Mouse (Mus musculus) adrenal gland, postnatal 4 days (tissue): ENCODE results near the gene Elovl7. TPM values are rescaled to one million over a fixed set of nuclear protein-coding genes. Genes with fewer than 3 reads are reported as not detected.

ENCODE experiments used
- DNase-seq, 2 experiments: peaks; one replicate each; pipeline ENCODE4 v3.0.0; 2021 to 2022; ENCODE audit warnings: low spot score in 2 of 2, mixed read lengths in 2 of 2
- total RNA-seq, 2 experiments: library from RNA; stranded (reverse); gene quantifications; 2 replicates each; pipeline ENCODE4 v1.2.3; 2021

Gene Elovl7
- total RNA-seq, 2 experiments from 2014 or later, result 1.0 to 3.8 TPM

DNA sequence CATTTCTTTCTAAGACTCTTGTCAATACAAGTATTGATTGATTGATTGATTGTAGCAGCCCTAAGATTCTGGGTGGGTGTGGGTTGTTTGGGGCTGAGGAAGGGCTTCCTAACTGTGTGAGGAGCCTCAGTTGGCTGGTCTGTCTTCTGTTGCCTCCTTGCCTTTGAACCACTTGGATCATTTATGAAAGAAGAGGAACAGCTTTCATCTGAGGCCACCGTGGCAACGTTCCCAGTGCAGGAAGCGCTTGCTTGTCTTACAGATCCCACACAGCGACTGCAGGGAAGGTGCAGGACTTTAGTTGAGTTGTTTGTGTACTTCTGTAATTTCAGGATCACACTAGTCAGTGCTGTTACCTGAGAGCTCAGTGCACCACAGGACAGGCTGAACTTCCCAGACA lies 25.8 kb downstream of the Elovl7 start:
- no peak for DNase-seq

DNA sequence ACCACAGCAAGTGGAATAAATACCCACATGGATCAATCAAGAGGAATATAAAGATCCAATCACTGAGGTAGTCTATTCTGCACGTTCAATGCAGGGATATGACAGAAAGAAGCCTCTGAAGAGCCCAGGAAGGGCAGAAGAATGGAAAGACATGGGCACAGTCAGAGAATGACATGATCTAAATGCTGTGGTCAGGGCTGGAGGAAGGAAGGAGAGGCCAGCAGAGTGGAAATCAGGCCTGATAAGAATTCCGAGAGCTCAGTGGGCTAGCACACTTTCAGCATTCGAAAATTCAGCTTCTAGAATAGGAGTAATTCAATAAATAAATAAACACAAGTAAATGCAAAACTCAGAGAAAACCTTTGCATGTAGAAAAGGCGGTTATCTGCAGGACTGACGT lies 27.5 kb downstream of the Elovl7 start:
- no peak for DNase-seq

DNA sequence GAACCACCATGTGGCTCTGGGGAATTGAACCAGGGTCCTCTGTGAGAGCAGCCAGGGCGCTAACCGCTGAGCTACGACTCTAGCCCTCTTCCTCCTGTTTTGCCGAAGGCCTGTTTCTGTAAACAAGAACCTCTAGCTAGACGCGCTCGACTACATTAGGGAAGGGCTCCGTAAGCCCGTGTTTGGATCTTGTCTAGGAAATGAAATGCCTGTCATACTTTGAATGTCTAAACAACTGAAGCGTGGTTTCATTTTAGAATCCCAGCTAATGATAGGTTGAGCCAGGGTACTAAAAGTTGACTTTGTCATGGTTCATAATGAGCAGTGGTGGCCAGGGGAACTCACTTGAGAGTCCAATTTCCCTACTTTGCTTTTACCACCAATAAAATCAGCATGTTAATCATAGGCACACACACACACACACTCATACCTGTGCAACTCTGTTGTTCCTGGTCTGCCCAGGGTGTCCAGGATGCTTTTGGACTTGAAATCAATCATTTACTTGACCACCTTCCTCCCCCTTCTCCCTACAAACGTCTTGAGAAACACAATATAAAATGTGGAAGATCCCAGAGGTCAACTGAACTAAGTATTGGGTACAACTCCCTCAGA lies 31.0 kb downstream of the Elovl7 start:
- no peak for DNase-seq

DNA sequence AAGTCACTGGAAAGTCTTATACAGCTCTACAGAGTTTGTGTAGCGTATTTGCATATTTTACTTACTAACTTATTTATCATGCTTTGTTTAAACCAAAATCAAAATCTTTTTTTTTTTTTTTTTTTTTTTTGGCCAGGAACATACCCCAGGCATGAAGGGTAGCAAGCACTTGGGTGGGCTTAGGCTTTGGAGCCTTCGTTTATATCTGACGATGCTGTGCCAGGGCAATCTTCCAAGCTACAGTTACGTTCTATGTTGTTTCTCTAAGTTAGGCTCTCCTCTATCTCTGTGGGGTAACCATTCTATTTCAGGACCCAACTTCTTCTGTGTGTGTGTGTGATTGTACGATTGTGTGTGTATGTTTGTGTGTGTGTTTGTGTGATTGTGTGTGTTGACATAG lies 36.9 kb downstream of the Elovl7 start:
- DNase-seq, result no peak

DNA sequence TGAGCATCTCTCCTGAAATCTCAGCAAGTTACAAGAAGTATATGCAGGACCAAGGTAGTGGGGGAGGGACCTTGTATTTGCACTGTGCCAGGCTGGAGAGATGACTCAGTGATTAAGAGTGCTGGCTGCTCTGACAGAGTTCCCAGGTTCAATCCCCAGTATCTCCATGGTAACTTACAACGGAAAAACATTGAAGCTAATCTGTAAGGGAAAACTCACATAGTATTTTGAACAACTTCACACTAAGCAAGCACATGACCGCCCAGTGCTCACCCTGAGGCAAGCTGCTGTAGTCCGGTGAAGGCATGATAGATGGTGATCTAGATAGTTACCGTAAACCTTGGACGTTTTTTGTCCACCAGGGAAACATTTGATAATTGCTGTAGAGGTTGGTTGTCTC lies 39.8 kb downstream of the Elovl7 start:
- no peak for DNase-seq

DNA sequence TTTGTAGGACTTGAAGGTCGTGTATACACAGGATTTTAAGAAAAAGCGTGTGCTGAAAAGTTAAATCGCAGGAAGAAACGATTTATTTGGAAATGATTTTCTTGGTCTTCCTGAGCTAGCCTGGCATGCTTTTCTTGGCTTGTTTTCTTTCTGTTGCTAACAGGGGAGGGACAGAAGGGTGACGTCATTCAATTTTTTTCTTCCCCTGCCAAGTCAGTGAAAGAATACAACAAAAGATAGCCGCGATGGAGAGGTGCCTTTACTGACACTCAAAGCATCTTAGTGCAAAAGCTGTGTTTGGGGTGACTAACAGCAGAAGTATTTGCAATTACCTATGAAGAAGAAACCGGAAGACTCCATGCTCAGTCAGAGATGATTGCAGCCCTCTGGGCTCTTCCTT lies 48.8 kb downstream of the Elovl7 start:
- no peak for DNase-seq

DNA sequence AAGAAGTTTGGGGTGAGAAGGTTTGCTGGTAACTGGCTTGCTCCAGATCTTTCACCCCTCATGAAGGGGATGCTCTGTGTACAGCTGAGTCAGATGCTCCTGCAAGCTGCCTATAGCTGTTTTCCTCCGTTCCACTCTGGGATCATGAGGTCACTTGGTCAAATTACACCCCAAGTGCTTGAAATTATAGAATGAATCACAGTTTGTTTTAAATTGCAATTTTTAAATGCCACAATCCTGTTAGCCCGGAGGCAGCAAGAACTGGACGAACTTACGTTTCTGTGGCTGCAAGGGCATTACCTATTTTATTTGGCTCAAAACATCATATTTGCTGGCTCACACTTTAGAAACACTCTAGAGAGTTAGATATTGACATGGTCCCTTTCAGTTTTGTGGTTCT lies 51.2 kb downstream of the Elovl7 start:
- DNase-seq, result no peak

DNA sequence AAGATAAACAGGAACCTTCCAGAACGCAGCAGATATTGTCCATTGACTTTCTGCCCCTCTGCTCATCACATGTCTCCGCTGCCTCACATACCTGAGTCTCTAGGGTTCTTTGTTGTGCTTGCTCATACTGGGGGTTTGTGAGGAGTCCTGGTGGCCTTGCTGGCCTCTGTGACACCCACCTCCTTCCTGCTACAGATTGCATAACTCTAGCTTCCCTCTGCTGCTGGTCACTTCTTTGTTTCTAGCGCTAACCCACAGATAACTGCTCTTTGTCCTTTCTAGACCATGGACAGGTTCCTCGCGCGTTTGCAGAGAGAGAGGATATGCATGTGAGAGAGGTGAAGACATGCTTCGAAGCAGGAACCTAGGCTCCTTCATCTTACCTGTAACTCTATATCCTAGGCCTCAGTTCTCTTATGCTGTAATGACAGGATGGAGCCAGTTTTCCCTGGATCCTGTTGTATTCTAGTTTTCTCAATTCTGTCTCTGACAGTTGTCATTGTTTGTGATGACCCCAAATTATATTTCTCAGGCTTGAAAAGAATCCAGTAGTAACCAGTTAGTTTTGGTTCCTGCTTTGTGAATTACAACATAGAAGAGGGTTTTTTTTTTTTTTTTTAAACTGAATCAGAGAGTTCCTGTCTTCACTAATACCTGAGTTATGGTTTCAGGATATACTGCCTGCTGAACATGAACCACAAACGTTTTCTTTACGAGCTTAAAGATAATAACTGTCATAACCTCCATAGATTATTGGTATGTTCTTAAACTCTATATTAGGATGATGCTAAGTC lies 53.8 kb downstream of the Elovl7 start:
- no peak for DNase-seq

DNA sequence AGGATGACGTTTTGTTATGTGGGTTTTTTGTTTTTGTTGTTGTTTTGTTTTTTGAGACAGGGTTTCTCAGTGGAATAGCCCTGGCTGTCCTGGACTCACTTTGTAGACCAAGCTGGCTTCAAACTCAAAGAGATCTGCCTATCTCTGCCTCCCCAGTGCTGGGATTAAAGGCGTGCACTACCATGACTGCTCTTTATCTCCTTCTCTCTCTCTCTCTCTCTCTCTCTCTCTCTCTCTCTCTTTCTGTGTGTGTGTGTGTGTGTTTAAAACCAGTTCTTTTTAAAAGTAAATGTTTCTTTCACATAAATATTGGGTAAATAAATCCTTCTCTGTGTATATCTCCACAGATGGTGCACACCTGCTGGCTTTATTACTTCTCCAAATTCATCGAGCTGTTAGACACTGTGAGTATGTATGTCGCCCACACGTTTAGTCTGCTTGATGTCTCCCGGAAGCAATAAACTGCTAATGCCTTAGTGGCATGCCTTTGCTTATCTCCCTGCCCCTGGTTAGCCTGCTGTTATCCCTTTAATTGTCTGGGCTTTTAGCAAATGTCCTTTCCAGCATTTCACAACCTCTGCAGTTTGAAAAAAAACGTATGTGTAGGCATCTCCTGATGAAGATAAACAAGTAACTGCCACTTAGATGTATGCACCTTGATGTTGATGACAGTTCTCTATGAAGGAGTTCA lies 57.4 kb downstream of the Elovl7 start:
- no peak for DNase-seq

DNA sequence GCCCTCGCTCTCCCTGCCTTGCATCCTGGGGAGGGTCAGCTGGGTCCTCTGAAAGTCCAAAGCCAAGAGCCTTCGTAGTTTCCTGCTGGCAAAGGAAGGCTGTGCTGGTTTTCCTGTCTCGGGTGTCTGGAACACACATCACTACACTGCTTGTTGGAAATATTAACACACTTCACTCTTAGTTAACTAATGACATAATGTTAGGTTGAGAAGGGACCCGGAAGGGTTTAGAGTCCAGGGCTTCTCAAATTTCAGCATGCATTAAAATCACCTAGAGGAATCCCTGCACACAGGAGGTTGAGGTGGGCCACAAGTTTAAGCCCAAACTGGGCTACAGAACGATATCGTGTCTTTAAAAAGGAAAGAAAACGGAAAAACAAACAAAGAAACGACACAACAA lies 58.1 kb downstream of the Elovl7 start:
- DNase-seq, result no peak

DNA sequence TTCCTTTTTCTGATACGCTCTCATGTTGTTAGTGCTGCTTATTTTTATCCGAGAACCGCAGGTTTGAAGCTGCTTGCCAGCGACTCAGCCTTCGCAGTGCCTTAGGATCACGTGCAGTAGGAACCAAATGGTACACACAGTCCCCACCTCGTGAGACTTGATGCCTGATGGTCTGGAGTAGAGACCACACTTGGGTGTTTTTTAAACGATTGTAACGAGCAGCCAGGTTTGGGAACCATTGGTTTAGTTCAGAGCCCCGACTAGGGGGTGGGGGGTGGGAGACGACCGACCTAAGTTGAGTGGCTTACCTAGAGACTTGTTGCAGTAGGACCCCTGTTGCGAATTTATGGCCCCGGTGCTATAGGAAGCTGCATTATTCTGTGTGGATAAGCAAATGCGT lies 58.8 kb downstream of the Elovl7 start:
- DNase-seq, result no peak

DNA sequence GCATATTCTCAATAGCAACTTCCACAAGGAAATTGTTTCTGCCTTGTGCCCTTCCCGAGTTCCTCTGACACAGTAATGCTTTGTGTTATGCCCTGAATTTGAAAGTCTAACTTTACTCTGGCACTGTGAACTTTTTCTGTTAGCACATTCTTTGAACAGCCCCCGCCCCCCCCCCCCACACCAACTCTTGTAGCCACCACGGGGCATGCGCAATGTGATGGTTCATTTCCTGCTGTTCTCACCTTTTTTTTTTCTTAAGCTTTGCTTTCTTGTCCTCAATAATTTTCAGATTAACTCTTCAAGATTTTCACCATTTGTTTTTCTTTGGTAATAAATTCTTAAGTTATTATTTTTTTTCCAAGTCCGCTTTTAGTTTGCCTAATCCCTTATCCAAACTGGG lies 59.3 kb downstream of the Elovl7 start:
- no peak for DNase-seq

DNA sequence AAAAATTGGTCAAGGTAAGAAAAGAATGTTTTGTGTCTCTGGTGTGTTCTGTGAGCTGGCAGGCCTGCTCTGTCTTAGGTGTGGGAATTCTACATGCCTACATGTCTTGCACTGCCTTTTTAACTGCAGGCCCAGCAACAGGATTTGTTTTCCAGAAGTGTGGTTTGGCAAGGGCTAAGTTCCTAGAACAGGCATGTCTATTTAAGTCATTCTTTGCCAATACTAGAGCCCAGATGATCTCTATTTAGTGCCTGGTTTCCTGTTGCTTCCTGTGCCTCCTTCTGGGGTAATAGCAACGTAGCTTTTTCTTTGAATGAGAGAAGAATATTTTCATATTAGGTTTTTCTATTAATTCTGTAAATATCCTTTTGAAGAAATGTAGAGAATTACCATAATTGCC lies 62.4 kb downstream of the Elovl7 start:
- no peak for DNase-seq

DNA sequence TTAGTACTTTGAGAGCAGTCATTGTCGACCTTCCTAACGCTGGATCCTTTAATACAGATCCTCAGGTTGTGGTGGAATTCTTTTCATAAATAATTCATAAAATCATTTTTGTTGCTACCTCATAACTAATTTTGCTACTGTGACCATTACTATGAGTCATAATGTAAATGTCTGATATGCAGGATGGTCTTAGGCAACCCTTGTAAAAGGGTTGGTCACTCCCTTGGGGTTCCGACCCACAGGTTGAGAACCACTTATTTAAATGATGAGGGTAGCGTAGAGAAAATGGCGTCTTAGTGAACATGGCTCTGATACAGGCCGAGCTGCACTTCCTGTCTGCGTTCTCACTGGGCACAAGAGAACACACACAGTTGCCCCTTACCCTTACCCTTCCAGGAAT lies 63.1 kb downstream of the Elovl7 start:
- no peak for DNase-seq

DNA sequence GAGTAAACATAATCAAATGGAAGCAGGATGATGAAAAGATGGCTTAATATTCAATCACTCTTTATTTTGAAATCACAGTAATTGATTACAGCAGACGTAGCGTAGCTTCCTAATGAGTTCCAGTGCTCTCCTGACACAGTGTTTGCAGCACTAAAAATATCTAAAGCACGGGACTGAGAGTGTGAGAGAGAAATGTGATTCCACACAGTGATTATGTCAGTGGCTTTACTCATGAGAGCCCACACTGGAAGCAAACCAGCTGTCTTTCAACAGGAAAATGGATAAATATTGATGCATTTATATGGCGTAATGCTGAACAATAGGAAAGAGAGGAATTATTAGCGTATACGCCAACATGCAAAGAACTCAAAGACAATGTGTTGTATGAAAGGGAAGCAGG lies 64.4 kb downstream of the Elovl7 start:
- DNase-seq, result no peak

DNA sequence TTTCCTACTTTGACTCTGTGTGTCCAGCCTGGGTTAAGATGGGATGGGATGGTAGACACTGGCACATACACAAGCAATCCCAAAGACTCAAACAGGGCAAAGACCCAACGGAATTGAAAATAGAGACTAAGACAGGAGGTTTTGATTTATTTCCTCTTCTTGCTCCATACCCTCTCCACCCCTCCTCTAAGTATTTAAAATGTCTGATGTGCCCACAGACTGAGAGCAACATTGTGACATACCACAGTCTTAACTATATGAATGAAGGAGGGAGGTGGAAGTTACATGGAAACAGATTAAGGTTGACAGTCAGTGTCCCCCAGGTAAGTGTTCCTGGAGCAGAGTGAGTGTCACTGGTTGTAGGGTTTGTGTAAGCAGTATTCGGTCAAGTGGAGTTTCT lies 70.1 kb downstream of the Elovl7 start:
- DNase-seq, result no peak

DNA sequence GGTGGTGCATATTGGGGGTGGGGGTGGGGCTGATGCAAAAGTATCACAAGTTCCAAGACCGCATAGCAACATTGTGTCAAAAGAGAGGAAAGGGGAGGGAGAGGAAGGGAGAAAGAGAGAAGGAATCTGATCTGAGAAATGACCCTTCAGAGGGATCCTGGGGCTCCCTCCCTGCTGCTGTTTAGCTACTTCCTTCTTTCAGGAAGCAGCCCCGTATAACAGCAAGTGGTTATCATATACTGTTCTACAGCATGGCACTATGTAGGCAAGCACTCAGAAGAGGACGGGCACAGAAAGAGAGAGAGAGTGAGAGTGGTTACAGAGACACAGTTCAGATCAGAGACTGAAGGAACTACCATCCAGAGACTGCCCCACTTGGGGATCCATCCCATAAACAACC lies 73.7 kb downstream of the Elovl7 start:
- DNase-seq, result no peak

DNA sequence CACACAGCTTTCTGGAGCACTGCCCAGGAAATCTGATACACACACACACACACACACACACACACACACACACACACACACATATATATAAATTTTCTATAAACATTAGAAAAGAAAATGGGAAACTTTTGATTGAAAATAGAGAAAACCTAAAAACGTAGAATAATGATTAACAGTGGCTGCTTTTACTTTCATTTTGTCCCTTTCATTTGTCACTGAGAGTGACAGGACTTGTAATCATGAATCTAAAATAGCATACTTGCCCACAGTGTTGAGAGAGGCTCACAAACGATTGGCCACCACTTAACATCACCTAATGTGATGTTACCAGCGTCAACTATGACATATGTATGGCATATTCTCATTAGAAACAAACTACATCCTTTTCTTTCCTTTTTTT lies 75.2 kb downstream of the Elovl7 start:
- DNase-seq, result no peak

DNA sequence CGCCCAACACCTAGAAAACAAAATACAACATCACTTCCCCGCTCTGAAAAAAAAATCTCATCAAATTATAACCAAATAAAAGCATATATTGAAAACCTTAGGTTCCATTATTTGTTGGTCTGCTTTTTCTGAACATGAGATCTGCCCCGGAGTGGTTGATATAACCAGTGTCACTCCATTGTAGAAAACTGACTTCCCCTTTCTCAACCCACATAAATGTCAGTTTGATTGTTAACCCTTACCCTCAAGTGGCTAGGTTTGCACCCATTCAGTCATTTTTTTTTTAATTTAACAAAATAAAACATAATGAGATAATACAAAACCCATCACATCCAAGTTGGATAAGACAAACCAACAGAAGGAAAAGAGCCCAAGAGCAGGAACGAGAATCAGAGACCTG lies 76.1 kb downstream of the Elovl7 start:
- no peak for DNase-seq

DNA sequence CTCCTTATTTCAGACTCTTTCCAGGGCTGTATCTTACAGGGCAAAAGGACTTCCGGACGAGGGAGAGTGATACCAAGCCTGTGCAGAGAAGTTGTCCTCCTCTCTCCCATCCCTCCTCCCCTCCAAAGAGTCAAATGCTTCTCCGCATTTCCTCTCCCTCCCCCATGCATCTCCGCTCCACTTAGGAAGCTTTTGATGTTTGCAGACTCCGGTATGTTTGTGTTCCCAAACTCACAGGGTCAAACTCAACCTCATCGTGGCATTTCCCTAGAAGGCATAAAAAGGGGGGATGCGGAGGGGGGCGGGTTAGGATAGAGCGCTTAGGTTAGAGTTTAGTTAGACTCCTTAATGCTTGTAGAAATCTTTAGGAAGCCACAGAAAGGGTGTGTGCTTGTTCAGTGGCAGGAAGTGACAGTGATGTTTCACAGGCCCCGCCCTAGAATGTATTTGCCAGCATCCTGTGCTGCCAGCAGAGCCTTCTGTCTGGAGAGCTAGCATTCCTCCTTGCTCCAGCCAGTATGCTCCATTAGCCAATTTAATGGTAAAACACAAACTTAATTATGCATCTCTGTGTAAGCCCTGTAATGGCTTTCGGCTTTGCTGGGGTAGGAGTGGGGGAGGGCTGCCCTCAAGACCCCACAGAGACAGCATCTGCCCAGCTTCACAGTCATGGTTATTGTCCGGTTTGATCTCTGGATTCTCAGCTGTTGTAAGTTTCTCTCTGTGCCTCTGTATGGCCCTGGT lies 83.3 kb downstream of the Elovl7 start:
- DNase-seq, result no peak

DNA sequence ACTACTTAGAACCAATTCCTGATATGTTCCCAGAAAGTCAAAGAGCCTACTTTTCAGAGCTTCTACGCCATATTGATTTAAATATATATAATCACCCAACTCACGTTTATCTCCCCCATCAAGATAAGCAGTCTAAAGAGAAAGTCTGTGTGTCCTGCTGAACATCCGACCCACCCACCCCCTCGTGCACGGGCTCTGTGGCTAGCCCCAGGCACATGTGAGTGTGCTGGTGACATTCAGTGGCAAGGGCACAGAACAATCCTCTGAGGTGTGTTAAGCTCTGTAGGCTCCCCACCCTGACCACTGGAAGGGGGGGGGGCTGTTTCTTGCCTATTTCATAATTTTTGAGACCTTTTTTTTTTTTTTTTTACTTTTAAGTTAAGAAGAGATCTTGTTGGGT lies 84.0 kb downstream of the Elovl7 start:
- DNase-seq, result no peak
